Mouse (Mus musculus) kidney, postnatal 14 days (tissue): ENCODE data around the gene Rpl7a.

Experiments used
- DNase-seq: peaks from one replicate; pipeline ENCODE4 v3.0.0; 2022; ENCODE audit warnings: mixed read lengths

Rpl7a gene

DNA sequence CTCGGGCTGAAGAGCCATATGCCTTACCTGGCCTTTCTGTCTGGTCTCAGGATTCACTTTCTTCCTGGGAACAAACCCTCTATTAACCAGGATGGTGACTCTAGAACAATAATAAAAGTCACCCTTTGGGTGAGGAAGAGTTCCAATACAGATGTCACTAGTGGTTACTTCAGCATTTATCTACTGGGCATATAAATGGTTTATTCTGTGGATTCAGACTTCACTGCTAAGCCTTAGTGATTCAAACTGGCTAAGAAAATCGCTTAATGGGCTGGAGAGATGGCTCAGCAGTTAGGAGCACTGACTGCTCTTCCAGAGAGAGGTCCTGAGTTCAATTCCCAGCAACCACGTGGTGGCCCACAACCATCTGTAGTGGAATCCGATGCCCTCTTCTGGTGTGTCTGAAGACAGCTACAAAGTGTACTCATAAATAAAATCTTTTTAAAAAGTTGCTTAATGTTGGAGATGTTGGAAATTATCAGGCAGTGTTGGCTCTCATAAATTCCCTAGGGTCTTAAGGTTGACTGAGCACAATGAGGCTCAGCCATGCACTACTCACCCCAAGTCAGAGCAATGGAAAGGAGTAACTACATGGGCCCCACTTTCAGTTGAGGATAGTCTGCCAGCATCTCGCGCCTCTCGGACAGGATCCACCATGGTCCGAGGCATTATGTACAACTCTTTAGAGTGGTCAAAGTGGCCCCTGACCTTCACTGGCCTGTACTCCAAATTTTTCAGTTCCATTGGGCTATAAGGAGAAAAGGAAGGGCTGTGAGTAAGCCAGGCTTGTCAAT is 3.8 kb downstream of the Rpl7a start:
- no peak for DNase-seq

DNA sequence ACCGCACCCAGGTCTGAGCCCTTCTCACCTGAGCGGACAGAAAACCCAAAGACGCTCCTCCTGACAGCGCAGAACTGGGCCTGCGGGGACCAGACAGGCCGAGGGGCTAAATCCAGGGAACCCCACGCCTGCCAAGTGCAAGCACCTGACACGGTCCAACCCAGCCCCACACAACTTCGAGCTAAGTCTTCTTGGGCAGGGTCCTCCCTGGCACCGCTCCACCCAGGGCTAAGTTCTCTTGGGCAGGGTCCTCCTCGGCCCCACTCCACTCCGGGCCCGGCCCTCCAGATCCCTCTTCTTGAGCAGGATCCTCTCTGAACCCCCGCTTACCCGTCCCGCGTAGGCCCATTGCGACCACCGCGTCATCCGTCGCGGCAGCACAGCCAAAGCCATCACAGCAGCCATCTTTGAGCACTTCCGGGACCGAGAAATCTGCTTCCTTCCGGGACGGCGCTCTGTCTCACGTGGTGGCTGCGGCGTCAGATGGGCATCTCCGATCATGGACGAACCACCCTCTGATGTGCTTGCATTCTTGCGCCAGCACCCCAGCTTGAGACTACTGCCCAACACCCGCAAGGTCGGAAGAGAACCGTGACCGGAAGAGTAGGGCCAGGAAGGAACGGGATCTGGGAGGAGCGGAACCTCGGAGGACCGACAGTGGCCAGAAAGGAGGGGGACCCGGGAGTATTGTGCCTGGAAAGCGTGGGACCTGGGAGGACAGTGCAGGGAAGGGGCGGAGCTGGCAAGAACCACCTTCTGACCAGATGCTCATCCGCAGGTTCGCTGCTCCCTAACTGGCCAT is 5.6 kb downstream of the Rpl7a start, which contains the start of the genes Surf2 and Surf1:
Surf2 (plus strand) TSS at position 441 of the 802 bp plus-strand sequence.
Surf1 (minus strand) TSS at position 604 of the 802 bp plus-strand sequence.
- peak; percentile 86 for DNase-seq

DNA sequence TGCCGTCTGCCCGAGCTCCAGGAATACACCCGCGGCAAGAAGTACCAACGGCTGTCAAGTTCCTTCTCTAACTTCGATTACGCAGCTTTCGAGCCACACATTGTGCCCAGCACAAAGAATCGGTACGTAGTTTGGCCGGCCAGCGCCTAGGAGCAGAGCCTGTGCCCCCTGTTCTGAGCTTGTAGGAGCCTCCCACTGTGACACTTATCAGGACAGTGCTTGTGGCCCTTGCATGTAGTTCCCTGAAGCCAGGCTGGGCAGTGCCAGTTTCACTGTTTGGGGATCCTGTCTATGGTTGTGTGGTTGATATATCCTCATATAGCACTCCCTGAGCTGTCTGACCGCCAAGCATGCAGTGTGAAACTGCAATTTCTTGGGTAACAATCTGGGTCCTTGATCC is 6.2 kb downstream of the Rpl7a start:
- DNase-seq: no peak

DNA sequence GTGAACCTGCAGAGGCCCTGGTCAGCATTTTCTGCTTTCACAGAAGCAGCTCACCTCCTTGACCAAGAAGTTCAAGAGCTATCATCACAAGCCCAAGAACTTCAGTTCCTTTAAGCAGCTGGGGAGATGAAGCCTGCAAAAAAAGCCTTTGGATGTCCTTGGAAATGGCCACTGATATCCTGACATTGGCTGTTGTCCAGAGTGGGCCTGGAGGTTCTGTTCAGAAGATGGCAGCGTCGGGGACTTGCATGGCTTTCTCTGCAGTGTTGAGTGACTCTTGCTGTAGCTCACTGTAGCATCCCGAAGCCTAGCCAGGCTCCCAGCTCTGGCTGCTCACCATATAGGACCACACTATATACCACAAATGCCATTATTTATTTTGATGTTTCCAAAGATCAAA is 9.1 kb downstream of the Rpl7a start:
- DNase-seq: no peak

DNA sequence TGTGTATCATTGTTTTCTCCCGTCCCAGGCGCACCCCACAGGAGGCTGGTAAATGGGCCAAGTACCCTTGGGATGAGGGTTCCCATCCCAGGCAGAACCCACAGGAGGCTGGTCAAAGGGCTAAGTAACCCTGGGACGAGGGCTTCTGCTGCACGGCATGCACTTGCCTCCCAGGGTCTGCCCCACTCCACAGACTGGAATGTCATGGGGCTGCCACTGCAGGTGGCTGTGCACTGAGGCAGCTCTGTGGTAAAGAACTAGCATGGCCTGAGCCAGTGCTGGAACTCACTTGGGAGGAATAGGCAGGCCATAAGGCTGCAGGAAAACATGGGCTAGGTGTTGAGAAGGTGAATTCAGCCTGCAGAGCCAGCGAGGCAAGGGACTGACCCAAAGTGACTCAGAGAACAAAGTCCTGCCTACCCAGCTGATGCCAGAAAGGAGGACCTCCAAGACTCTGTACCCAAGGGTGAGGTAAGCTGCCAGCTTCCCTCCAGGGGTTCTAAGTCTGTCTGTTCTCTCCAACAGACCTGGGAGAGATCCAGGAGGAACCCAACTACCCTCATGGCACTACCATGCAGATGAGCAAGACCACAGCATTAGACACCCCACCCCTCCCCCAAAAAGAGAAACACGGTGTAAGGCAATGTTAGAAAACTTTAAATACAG is 9.8 kb downstream of the Rpl7a start:
- DNase-seq: peak; percentile 48

DNA sequence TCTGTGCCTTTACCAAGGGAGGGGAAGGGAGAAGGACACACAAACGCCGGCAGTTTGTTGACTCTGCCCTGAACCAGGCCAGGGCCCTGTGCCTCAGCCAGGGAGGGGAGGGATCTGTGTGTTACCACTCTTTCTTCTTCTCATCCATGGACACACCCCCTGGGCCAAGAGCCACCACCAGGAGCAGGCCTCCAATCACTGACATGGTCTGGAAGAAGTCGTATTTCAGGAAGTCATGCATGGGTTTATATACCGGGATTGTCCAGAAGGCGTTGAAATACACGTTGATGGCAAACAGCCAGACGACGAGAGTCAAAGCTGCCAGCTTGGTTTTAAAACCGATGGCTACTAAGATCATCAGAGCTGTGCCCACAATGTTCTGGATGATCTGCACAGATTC is 11.2 kb downstream of the Rpl7a start:
- no peak for DNase-seq

DNA sequence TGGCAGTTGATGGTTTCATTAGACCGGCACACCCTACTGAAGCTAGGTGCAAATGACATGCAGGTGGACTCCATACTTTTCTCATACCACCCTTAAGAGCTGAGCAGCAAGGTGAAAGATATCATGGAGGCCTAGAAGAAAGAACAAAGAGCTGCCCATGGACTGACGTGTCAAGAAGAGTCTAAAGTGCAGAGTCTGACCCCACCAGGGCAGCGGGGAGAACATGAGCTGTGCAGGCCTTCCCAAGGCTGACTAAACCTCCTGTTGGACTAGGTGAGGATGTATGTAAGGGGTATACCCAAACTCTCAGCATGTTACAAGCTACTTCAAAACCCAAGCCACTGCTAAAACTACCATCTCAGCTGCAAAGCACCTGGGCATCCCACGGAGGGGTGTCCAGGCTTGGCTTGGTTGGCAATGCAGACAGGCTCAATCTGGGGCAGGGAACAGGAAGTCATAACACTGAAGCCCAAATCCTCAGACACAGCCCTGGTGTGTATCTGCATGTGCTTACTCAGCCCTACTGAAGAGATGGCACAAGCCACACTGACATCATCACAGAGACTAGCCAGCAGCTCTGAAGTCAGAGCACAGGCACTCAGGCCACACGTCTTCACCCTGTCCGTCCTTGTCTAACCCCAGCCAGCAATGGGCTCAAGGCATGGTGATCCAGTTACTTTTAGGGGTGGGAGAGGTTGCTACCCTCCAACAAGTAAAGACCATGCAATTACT is 17.3 kb downstream of the Rpl7a start:
- DNase-seq: no peak

DNA sequence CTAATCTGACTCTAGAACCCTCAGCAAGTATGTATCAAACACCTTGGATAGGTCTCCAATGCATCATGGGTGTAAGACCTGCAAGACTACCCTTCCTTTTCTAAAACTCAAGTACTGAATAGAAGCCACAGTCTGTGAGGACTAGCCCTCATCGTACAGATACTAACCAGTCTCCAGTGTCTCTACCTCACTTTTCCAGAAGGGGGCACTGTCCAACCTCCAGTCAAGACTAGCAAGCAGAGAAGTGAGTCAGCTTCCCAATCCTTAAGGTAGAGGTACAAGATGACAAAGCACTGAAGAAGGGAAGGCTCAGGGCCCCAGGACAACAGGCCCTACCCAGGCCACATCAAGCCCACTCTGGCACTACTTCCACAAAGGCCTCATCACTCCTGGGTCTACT is 19.8 kb downstream of the Rpl7a start:
- peak; percentile 74 for DNase-seq

DNA sequence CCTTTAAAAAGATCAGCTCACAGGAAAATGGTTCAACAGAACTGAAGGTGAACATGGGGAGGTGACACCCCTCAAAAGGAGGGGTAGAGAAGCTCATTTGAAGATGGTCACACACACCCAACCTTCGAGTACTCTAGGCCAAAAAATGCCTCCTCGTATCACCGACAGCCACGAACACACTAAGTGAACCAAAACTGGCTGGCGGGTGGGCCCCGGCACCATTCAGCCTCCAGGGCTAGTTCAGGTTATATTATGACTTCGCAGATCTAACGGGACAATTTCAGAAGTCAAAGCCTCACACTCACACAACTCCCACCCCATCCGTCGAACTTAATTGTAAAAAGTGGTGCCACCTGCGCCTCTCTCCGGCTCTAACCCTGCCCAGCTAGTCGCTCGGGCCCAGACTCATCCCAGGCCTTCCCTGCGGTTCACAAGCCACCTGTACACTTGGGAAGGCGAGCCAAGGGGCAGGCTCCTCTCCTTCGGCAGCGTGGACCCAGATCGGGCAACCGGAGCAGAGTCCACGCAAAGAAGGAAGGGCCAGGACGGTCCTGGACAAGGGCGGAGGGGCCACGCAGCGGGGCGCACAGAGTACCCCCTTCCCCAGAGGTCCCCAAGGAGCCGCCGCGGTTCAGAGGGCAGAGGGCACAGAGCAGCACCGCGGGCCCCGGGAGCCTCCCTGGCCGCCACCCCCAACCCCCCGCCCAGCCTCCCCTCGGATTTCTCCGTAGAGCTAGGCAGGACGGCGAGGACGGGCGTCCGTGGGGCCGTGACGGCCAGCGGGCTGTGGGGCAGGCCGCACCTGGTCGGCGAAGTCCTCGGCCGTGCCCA is 22.1 kb downstream of the Rpl7a start:
- peak; percentile 69 for DNase-seq

DNA sequence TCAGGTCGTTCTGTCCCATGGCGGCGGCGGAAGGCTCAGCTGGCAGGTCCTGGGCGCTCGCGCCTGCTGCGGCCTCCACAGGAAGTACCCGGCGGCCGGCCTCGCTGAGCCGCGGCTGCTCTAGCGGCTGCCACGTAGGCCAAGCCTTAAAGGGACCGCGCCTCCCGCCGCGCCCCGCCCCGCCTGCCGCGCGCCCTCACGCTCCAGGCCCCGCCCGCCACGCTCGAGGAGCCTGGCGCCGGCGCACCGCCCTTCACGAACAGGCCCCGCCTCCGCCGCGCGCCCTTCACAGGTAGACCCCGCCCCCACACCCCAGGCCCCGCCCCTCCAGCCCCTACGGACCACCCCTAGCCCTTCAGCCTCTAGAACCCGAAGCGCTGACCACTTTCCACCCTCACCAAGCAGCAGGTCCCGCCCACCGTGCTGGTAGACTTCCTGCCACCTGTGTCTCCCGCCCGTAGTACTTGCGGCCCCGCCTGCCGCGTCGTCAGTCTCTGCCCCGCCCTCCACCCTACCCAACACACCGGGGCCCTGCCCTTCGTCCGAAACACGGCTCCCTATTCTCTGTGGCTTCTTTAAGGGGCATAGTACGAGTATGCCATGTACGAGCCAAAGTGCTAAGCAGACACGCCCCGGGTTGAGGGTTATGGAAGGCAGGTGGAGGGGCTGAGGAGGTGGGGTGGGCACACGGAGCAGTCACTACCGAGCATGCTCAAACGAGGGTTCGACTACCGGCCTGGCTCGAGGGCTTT is 22.9 kb downstream of the Rpl7a start, which contains the start of the genes Surf4 and Stkld1:
Surf4 (minus strand) TSS at position 625 of the 752 bp plus-strand sequence.
Stkld1 (plus strand) TSS at position 744 of the 752 bp plus-strand sequence.
- peak; percentile 98 for DNase-seq

DNA sequence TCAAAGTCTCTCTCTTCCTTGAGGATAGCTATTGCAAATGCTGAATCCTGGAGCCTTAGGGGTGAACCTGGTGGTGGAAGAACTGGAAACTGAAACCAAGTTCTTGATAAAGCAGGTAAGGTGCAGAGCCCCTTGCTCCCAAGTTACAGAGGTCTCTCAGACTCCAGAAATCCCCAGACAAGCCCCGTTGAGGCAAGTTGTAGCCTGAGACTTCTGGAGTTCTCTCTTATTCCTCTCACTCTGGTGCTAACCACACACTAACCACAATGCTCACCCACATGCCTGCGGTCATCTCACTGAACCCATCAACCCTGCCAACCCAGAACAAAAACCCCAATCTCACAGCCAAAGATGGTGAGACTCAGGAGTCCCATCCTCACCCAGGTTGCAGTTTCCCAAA is 24.7 kb downstream of the Rpl7a start:
- DNase-seq: no peak

DNA sequence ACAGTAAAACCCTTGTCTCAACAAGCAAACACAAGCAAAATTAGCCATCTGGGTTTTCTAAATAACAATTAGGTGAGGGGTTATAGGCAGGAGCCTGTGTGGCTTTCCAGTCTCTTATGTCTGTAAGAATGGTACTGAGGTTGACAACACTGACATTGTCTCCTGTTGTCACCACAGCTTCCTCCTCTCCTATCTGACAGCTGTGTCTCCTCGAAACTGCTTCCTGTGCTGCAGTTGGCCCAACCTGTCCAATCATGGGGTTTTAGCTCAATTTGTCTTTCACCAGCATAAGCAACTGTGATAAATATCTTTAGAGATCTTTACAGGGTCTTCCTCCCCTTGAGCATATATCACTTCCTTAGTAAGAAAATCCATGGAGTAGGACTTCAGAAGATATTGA is 25.9 kb downstream of the Rpl7a start:
- DNase-seq: no peak

DNA sequence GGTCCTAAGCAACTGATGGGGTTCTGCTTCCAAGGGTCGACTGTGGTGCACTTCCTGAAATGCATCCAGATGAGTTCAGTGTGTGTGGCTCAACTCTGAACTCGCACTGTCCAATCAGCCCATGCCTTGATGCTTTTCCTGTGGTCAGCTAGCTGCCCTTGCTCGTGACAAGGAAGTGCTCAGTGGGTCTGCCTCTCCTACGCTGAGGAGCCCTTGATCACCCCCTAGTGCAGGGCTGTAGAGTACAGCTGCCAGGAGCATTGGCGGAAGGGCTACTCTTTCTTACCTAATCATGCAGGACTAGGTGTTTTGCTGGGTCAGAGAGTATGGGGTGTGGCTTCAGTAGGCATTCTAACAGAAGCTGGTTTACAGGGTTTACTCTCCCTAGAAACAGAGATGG is 31.0 kb downstream of the Rpl7a start:
- DNase-seq: no peak

DNA sequence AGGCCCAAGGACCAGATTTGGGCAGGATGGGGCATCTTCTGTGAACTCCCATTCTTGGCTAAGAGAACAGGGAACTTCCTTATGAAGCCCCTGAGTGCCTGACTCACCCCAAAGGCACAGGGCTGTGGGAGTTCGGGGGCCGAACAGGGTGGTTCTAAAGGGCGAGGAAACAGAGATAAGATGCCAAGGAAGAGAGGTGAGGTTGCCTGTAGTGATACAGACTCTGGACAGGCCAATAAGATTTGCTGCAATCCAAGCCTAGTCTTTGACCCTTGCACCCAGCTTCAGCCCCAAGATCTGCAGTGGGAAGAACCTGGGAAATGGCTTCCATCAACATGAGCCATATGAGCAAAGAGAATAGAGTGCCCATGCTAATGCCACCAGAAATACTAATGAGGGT is 32.7 kb downstream of the Rpl7a start:
- no peak for DNase-seq

DNA sequence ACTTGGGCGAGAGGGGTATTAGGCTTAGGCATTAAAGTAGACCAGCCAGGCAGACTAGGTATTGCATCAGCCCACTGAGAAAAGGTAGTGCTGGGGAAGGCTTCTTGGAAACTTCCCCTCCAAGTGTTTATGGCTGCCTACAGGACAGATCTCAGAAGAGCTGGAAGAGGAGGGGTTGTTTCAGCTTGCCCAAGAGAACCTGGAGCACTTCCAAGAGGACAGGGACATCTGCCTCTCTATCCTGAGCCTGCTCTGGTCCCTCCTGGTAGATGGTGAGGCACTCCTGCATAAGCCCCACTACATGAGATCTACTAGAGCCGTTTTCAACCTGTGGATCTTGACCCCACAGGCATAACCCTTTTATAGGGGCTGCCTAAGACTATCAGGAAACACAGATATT is 39.8 kb downstream of the Rpl7a start:
- DNase-seq: no peak

DNA sequence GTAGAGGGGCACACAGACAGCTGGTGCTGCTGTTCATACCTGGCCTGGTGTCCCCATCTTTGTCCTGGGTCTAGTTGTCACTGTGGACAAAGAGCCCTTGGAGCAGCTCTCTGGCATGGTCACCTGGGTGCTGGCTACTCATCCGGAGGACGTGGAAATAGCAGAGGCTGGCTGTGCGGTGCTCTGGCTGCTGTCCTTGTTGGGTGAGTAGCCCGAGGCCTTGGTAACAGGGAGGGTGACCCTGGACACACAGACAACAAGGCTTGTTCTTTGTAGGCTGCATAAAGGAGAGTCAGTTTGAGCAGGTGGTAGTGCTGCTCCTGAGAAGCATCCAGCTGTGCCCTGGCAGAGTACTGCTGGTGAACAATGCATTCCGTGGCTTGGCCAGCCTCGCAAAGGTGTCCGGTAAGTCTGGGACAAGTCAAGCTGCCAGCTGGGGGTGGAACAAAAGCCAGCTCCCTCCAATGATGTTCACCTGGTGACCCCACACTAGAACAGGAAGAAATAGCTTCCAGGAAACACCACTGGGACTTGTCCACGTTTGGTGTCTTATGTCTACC is 40.9 kb downstream of the Rpl7a start:
- DNase-seq: no peak

DNA sequence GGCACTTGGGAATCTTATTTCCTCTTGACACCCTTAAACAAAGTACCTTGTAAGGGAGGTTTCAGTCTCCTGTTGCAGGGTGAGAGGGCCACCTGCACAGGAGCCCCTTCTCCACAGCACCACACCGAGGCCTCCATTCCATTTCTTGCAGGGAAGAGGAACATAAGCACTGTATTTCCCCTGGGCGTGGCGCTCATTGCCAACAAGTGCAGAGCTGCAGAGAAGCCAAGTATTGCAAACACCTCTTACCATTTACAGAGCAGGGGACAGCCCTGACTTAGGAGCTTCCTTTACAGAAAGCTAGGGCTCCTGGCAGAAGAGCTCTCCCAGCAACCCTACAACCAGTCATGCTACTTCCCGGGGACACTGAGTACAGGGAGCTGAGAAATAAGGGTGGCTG is 41.6 kb downstream of the Rpl7a start:
- DNase-seq: no peak

DNA sequence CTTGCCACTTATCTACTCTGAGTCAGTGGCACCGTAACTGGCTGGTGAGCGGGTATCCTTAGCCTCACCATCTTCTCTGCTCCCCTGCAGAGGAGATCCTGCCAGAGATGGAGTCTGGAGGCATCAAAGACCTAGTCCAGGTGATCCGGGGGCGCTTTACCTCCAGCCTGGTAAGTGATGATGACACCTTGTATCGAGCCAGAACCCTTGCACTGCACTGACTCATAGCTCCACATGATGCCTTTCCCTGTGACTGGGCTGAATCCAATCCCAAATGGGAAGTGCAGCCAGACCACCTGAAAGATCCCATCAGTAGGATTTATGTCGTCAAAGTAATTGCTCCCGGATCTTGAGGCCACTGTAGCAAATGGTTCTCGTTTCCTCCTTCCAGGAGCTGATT is 42.3 kb downstream of the Rpl7a start:
- no peak for DNase-seq

DNA sequence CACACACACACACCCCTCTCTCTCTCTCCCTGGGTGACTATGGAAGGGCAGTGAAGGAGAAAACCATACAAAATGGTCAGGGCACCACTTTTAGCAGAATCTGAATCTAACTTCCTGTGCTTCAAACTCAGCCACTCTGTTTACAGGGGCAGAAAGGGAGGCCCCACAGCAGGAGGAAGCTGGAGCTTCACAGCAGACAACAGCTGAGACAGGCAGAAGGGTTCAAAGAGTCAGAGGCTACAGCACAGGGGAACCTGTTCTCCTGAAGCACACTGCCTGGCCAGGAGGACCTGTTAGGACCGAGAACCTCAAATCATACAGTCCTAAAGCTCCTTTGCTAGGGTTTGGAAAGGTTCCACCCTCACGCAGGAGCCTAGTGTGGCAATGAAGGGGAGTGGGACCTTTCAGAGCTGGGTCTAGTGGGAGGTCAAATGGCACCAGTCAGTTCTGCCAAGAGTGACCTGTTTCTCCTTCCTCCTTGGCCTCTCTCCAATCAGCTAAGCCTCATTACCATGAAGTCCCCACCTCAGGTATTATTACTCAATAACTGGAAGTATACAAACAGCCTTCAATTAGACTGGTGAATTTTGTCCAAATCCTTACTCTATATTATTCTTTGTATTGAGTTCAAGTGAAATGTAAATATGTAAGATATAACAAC is 44.3 kb downstream of the Rpl7a start:
- DNase-seq: no peak
